Mouse (Mus musculus): ENCODE data around the gene Gpr61.

DNA sequence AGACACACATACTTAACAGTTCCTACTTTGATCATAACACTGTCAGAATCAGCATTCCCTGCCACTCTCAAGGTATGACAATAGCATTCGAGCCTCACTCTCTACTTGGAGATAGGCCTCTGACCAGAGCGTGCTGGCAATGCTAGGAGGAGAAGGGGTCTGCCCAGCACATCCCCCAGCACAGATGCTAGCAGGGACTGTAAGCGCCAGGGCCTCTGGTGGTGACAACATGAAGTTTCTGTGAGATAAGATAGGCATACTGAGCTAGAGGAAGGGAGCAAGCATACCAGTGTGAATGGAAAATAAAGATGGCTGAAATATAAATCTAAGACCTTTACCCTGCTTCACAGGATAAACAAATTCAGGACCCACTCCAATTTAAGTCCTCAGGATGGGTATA lies 49.4 kb downstream of the Gpr61 start:
- no peak for TF ChIP-seq FLI1 (IDR thresholded peaks at IDR 0.05; ENCODE audit: low read length)
- TF ChIP-seq GATA1 (IDR thresholded peaks at IDR 0.05; ENCODE audit: borderline replicate concordance, low read length) = no peak
